Mouse (Mus musculus): ENCODE data around the gene Flot1.

DNA sequence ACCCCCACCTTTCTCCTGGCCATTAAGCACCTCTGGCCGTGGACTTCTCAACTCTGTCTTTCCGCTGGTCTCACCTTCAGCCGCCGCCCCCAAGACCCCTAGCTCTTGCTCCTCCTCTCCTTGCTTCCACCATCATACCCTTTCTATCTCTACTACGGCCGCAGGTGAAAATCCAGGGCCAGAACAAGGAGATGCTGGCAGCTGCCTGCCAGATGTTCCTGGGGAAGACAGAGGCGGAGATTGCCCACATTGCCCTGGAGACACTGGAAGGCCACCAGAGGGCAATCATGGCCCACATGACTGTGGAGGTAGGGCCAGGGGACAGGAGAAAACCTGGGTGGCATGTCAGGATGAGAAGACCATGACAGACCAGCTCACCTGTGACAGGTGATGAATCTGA lies 1.4 kb downstream of the Flot1 start:
- TF ChIP-seq CTCF (IDR thresholded peaks at IDR 0.05; ENCODE audit: low read depth, low read length) (peak; percentile 61), POLR2A (IDR thresholded peaks at IDR 0.05; ENCODE audit: extremely low read depth, insufficient read depth, low read length) (no peak)

Measured in liver, adult 2 months (tissue).